Mouse (Mus musculus): Measurements from ENCODE around the gene Traf6.

The Traf6 gene

GRCm38 (mm10) chr2:101678236-101679021 lies at the start of gene Traf6:
Traf6 (plus strand) TSS chr2:101678429.
- peak; percentile 73 for DNase-seq (ENCODE audit: low spot score)

- no peak for DNase-seq (ENCODE audit: low spot score)
These were observed 39.0 kb upstream of the Traf6 start for GRCm38 (mm10) chr2:101638979-101639839.

GRCm38 (mm10) chr2:101639840-101640350 lies 38.3 kb upstream of the Traf6 start:
- no peak for DNase-seq (ENCODE audit: low spot score)

GRCm38 (mm10) chr2:101645841-101646240 lies 32.4 kb upstream of the Traf6 start:
- no peak for DNase-seq (ENCODE audit: low spot score)

DNA sequence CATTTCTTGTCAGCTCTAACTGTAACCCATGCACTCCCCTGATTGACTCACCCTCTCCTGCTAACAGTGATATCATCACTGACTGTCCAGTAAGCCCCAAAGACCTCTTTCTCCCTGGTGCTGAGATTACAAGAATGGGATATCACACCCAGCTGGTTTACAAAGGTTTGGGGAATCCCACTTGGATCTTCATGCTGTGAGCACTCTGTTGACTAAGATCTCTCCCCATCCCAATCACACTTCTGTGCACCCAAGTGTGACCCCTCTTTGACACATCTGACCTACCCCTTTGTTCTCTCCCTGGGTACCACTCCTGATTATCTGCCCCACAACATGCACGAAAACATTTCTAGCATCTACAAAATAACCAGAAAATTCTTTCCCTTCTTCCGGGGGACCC lies 29.9 kb upstream of the Traf6 start:
- no peak for DNase-seq (ENCODE audit: low spot score)

GRCm38 (mm10) chr2:101649114-101649671 lies 29.0 kb upstream of the Traf6 start, which contains the start of the genes Rag1 and B230118H07Rik:
Rag1 (minus strand) TSS chr2:101649501.
B230118H07Rik (minus strand) TSS chr2:101649532.
- DNase-seq (ENCODE audit: low spot score) = no peak

- DNase-seq (ENCODE audit: low spot score) = no peak
These were observed 27.8 kb upstream of the Traf6 start for GRCm38 (mm10) chr2:101650446-101650845.

GRCm38 (mm10) chr2:101652204-101652920 lies 25.9 kb upstream of the Traf6 start:
- DNase-seq (ENCODE audit: low spot score) = no peak

DNA sequence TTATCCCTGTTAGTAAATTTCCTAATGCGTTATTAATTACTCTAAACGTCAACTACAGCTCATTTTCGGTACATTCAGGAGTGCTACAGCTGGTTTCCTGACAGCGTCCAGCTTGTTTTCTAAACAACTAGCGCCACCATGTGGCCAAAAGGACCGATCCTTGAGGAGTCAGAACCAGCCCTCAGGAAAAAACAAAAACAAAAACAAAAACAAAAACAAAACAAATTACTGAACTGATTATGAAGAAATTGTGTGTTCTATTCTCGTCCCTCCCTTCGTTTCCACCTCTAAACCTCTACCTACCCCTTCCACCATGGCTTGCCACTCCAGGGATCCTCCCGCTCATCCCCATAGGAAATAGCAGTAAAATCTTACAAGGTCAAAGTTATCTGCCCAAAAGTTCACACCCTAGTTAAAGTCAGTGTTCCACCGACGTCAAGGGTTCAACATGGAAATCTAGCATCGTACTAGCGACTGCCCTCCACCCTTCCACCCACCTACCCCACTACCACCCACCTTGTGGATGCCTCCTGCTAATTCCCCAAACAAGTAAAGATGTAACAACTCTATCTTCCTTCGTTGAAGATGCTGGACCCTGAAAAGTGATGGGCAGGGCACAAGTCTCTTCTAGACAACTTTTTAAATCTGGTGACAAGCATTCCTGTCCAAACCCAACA lies 25.2 kb upstream of the Traf6 start:
- DNase-seq (ENCODE audit: low spot score) = peak; percentile 62

DNA sequence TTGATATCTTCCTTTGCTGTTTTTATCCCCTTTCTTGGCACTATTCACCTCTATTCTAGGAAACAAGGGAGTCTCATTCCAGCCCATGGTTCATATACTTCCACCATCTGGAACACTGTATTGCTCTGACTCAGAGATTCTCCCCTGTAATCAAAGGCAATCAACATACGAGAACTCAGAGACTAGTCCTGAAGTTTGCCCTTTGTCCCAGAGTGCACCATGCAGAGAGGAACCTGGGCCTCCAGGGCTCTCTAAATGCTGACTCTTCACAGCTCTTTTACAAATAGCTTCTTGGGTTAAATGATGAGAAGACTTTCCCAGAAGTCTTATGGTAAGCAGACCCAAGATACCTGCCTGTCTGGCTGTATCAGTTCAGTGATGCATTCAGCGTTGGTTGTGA lies 17.7 kb upstream of the Traf6 start:
- no peak for DNase-seq (ENCODE audit: low spot score)

DNA sequence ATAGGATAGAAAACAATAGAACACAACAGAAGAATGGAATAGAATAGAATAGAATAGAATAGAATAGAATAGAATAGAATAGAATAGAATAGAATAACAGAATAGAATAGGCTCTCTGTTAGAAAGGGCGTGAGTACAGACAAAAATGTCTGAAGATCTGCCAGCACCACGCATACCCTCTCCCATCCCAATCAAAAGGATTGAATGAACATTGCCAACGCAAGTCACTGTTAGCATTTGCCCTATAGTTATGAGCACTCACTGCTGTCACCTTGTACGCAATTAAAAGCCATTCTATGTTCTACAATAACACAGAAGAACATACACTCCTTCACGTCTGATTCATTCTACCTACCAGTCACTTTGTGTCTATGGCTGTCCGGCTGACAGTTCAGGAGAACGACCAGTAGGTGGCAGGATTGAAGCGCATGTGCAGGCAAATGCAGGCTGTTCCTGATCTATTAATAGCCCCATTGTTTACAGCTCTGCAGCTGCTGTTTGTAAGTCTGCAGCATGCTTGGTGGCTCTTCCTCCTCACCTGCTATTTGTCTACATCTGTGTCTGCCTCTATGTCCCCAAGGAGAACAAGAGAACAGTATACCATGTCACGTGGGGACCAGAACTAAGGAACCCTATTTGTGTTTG lies 13.0 kb upstream of the Traf6 start:
- DNase-seq (ENCODE audit: low spot score) = peak; percentile 55

DNA sequence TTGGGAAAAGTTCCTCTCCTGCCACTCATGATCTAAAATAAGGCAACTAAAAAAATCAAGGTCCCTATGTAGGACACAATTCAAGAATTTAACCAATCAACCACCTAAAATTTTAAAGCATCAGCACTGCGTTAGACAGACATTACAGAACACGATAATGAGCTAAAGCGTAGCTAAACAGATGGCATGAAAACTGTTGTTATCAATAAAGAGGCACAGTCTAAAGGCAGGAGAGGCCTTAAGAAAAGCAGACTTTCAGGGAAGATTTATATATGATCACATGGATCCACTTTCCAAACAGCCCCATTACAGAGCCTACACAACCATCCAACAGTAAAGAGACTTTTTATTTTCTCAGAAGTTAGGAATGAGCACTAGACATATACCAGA lies 12.5 kb upstream of the Traf6 start:
- DNase-seq (ENCODE audit: low spot score) = no peak

GRCm38 (mm10) chr2:101668751-101669150 lies 9.5 kb upstream of the Traf6 start:
- DNase-seq (ENCODE audit: low spot score) = no peak

- DNase-seq (ENCODE audit: low spot score) = no peak
These were observed 4.7 kb upstream of the Traf6 start for GRCm38 (mm10) chr2:101673547-101673946.

- peak; percentile 66 for DNase-seq (ENCODE audit: low spot score)
These were observed 1.0 kb downstream of the Traf6 start for GRCm38 (mm10) chr2:101679164-101679784.

- no peak for DNase-seq (ENCODE audit: low spot score)
These were observed 6.2 kb downstream of the Traf6 start for GRCm38 (mm10) chr2:101684421-101684820.

DNA sequence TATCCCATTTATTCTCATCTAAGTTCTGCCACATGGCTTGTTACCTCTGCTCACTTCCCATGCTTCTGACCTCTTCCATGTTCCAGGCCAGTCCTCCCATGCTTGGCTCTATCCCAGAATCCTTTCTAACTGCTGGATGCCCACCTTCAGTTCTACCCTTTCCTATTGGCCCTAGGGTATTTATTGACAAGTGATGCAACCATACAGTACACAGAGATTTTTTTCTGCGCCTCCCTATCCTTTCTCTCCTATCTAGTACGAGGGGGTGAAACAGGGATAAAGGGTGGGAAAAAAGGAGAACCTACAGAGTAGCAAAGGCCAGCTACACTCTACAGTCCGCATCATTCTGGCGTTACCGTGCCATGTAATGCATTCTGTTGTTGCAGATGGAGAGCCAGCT lies 9.8 kb downstream of the Traf6 start:
- DNase-seq (ENCODE audit: low spot score) = no peak

GRCm38 (mm10) chr2:101690252-101690827 lies 12.1 kb downstream of the Traf6 start:
- DNase-seq (ENCODE audit: low spot score) = no peak

DNA sequence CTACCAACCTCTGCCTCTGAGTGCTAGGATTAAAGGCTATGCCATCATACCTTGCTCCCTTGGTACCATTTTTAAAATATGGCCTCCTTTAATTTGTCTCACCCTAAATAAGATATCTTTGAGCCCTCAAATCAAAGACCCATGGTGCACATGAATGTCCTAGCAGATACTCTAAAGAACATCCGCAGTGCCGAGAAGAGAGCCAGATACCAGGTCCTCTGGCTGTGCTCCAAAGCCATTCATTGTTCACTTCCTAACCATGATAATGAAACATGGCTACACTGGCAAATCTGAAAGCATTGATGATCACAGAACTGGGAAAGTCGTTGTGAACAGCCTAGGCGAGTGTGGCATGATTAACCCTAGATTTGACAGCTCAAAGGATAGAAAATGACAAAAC lies 14.8 kb downstream of the Traf6 start:
- DNase-seq (ENCODE audit: low spot score) = no peak
